Mouse (Mus musculus): ENCODE results near the gene Aff1. TPM values are rescaled to one million over a fixed set of nuclear protein-coding genes. Genes with fewer than 3 reads are reported as not detected.

The Aff1 gene
- 7.5 and 9.8 TPM in 2 replicates for polyA plus RNA-seq (2012; rRNA removed)

DNA sequence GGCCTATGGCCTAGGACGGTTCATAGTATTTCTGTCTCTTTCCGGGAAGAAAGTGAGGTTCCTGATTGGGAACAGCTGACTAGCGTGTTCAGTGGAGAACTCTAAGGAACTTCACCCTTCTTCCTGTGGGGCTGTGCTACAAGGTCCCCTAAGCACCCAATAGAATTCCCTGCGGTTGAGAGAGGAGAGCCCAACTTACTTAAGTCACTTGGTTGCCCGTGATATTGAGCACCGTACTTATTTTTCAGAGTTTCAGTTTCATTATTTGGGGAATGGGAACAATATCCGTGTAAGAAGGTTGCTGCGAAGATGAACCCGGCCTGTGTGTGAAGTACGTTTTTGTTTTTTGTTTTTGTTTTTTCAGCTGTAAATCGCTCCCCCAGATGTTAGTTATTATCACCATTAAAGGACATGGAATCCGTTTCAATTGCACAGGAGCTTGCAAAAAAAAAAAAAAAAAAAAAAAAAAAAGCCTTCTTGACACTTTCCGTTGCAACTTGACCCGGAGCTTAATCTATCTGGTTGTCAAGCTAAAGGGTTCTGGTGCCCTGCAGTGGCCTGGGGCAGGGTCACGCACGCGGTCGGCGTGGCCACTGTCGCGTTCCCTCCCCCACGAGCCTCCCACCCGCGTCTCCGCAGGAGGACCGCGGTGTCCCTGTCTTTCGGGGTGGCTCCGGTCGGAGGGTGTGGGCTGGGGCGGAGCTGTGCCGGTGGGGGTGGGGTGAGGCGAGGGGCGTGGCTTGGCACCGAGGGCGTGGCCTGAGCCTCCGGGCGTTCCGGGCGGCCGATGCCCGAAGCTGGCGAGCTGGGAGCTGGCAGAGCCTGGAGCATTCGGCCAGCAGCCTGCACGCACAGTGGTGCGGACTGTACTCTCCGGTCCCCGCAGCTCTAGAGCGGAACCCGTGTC, at the start of gene Aff1:
TSS of gene Aff1 (plus strand) at position 751 of the 907 bp plus-strand sequence.

GRCm38 (mm10) chr5:103655346-103656118, 36.6 kb upstream of the Aff1 start, which contains the start of gene 1700016H13Rik:
TSS of gene 1700016H13Rik (minus strand) at chr5:103656010.

Other genes with a start within 250 kb of the Aff1 start
- 1.9 and 2.3 TPM in 2 replicates for gene Slc10a6, start 63.0 kb upstream of the Aff1 start, polyA plus RNA-seq (2012; rRNA removed)
- gene 1700016H13Rik, start 36.4 kb upstream of the Aff1 start, polyA plus RNA-seq (2012; rRNA removed), result not detected in 2 replicates
- gene Klhl8, start 218.9 kb downstream of the Aff1 start, polyA plus RNA-seq (2012; rRNA removed), result 9.8 and 14.9 TPM in 2 replicates

Data from ovary, adult 2 months (tissue).